Comparison of ENCODE assay signal across 14 mouse cellular contexts in genomic region chr13:46892380-46892779, GRCm38 (mm10). TPM values are rescaled to one million over a fixed set of nuclear protein-coding genes. Genes with fewer than 3 reads are reported as not detected.
DNase-seq lines count a peak whose midpoint lies in the region; ATAC-seq and TF ChIP-seq lines count a peak whose summit lies in the region.
"Had no signal": no experiment of that assay in that cellular context is flagged by ENCODE, and none has a peak within 500 bp of the region (broad histone marks: within the 10 kb centered on the region; RNA-seq: fewer than 3 reads in every experiment).

No protein-coding gene starts in this region.

- no peaks in the 10 kb centered on the region for H3K4me1 ChIP-seq in forebrain, postnatal 0 days (ENCODE audit: insufficient read depth)
- peaks cover 22% of the 10 kb centered on the region for H3K4me1 ChIP-seq in forebrain, embryonic 13.5 days
- peaks cover 5% of the 10 kb centered on the region; the same call in 1 of the 2 replicates for H3K4me1 ChIP-seq in kidney, embryonic 14.5 days (ENCODE audit: control insufficient read depth, insufficient read depth, low read length)
- peaks cover 36% of the 10 kb centered on the region for H3K4me1 ChIP-seq in neural tube, embryonic 13.5 days (replicated peaks)

- no peak overlapping the region for H3K27ac ChIP-seq in forebrain, postnatal 0 days (ENCODE audit: low read depth, low read length)
- H3K27ac ChIP-seq in forebrain, embryonic 13.5 days = no peak overlapping the region
- H3K27ac ChIP-seq in kidney, embryonic 14.5 days (ENCODE audit: low read depth, low read length) = no peak overlapping the region
- H3K27ac ChIP-seq in neural tube, embryonic 13.5 days (replicated peaks) = no peak overlapping the region

- H3K27me3 ChIP-seq in forebrain, postnatal 0 days (ENCODE audit: insufficient read depth, low read length) = no peaks in the 10 kb centered on the region
- H3K27me3 ChIP-seq in forebrain, embryonic 13.5 days = no peaks in the 10 kb centered on the region
- H3K27me3 ChIP-seq in kidney, embryonic 14.5 days (ENCODE audit: control insufficient read depth, insufficient read depth, low read length) = no peaks in the 10 kb centered on the region
- H3K27me3 ChIP-seq in neural tube, embryonic 13.5 days = peaks cover 14% of the 10 kb centered on the region
- H3K27me3 ChIP-seq: heart, embryonic 12.5 days; megakaryocyte, embryonic 14.5 days had no signal

- DNase-seq in forebrain, postnatal 0 days = peak; percentile 20
- no peak for DNase-seq in kidney, postnatal 10 days
- no peak for DNase-seq in neural tube, embryonic 10.5 days (ENCODE audit: extremely low spot score, low spot score)
- no peak for DNase-seq in adrenal gland, adult 2 months
- DNase-seq: B cell, adult 2 months; cerebellum, adult 8-10 months; heart, postnatal 36 days; kidney, postnatal 25 days; liver, postnatal 0 days had no signal

- no peaks in the 10 kb centered on the region for H3K9me3 ChIP-seq in forebrain, postnatal 0 days (ENCODE audit: low read length)
- no peaks in the 10 kb centered on the region for H3K9me3 ChIP-seq in forebrain, embryonic 13.5 days (replicated peaks)
- H3K9me3 ChIP-seq in kidney, embryonic 14.5 days (ENCODE audit: control insufficient read depth, low read length) = no peaks in the 10 kb centered on the region
- no peaks in the 10 kb centered on the region for H3K9me3 ChIP-seq in neural tube, embryonic 13.5 days
- H3K9me3 ChIP-seq: heart, embryonic 12.5 days; megakaryocyte, embryonic 14.5 days had no signal

- no peak for TF ChIP-seq CTCF in forebrain, postnatal 0 days (IDR thresholded peaks at IDR 0.05; ENCODE audit: low read depth)

- H3K9ac ChIP-seq in forebrain, postnatal 0 days = no peak overlapping the region
- no peak overlapping the region for H3K9ac ChIP-seq in forebrain, embryonic 13.5 days
- H3K9ac ChIP-seq in kidney, embryonic 14.5 days (ENCODE audit: low read depth, low read length) = no peak overlapping the region
- no peak overlapping the region for H3K9ac ChIP-seq in neural tube, embryonic 13.5 days
- H3K9ac ChIP-seq: heart, embryonic 12.5 days; liver, postnatal 0 days had no signal

- no peak overlapping the region for H3K4me3 ChIP-seq in forebrain, postnatal 0 days (ENCODE audit: low read depth, low read length)
- H3K4me3 ChIP-seq in forebrain, embryonic 13.5 days = no peak overlapping the region
- no peak overlapping the region for H3K4me3 ChIP-seq in kidney, embryonic 14.5 days (ENCODE audit: low read length)
- no peak overlapping the region for H3K4me3 ChIP-seq in neural tube, embryonic 13.5 days
- H3K4me3 ChIP-seq: heart, embryonic 12.5 days; megakaryocyte, embryonic 14.5 days had no signal

- ATAC-seq in forebrain, postnatal 0 days = peak; percentile 63
- no peak for ATAC-seq in forebrain, embryonic 13.5 days
- ATAC-seq in kidney, embryonic 14.5 days (ENCODE audit: low FRiP score, low TSS enrichment) = 0 out of 2 replicates have a peak, but pooled peaks have one; percentile 17
- peak; percentile 21; the same call in 1 of the 2 replicates for ATAC-seq in neural tube, embryonic 13.5 days (ENCODE audit: low read depth)
- ATAC-seq: liver, postnatal 0 days had no signal

- H3K4me2 ChIP-seq in forebrain, postnatal 0 days (ENCODE audit: low read depth) = no peak overlapping the region
- no peak overlapping the region for H3K4me2 ChIP-seq in forebrain, embryonic 13.5 days
- no peak overlapping the region for H3K4me2 ChIP-seq in kidney, embryonic 14.5 days (replicated peaks; ENCODE audit: low read depth, low read length)
- no peak overlapping the region for H3K4me2 ChIP-seq in neural tube, embryonic 13.5 days
- H3K4me2 ChIP-seq: heart, embryonic 12.5 days had no signal

- 41% methylated on average over 4 of the region's 4 CpGs for WGBS in forebrain, postnatal 0 days
- 48% methylated on average over 4 of the region's 4 CpGs for WGBS in forebrain, embryonic 13.5 days
- WGBS in kidney, embryonic 14.5 days = 42% methylated on average over 4 of the region's 4 CpGs
- 47% methylated on average over 4 of the region's 4 CpGs for WGBS in neural tube, embryonic 13.5 days

- no peaks in the 10 kb centered on the region for H3K36me3 ChIP-seq in forebrain, postnatal 0 days (ENCODE audit: insufficient read depth)
- H3K36me3 ChIP-seq in forebrain, embryonic 13.5 days (ENCODE audit: poor library complexity, severe bottlenecking) = no peaks in the 10 kb centered on the region
- no peaks in the 10 kb centered on the region for H3K36me3 ChIP-seq in kidney, embryonic 14.5 days (ENCODE audit: control insufficient read depth, insufficient read depth, low read length)
- H3K36me3 ChIP-seq in neural tube, embryonic 13.5 days = no peaks in the 10 kb centered on the region
- H3K36me3 ChIP-seq: heart, embryonic 12.5 days had no signal

RNA-seq across cellular contexts. Expression of gene Kif13a, which starts 37.3 kb away (rescaled TPM):
- 17.8 and 19.7 TPM in 2 replicates for total RNA-seq in forebrain, postnatal 0 days (2014; rRNA removed)
- polyA plus RNA-seq in forebrain, postnatal 0 days (2015; fragmentation: Nextera tagmentation; extraction: Ambion mirVana) = 6.7 and 9.2 TPM in 2 replicates
- 7.0 and 8.1 TPM in 2 replicates for polyA plus RNA-seq in forebrain, embryonic 13.5 days (2015; fragmentation: Nextera tagmentation; extraction: Ambion mirVana)
- 8.7 and 18.2 TPM in 2 replicates for polyA plus RNA-seq in kidney, embryonic 14.5 days (2014; fragmentation: Nextera tagmentation; extraction: Ambion mirVana)
- 12.1 and 12.2 TPM in 2 replicates for polyA plus RNA-seq in neural tube, embryonic 13.5 days (2015; fragmentation: Nextera tagmentation; extraction: Ambion mirVana)
- 10 to 100 TPM; 26.0 to 40.6 TPM for total RNA-seq in adrenal gland, adult 2 months (2021)
- 13.6 and 13.7 TPM in 2 replicates for polyA plus RNA-seq in adrenal gland, adult 2 months (2012; rRNA removed)
